Mouse (Mus musculus): ENCODE measurements around the gene Gm8890. TPM values are rescaled to one million over a fixed set of nuclear protein-coding genes. Genes with fewer than 3 reads are reported as not detected.

Gene Gm8890
- polyA plus RNA-seq (2012; rRNA removed): not detected in 2 replicates

DNA sequence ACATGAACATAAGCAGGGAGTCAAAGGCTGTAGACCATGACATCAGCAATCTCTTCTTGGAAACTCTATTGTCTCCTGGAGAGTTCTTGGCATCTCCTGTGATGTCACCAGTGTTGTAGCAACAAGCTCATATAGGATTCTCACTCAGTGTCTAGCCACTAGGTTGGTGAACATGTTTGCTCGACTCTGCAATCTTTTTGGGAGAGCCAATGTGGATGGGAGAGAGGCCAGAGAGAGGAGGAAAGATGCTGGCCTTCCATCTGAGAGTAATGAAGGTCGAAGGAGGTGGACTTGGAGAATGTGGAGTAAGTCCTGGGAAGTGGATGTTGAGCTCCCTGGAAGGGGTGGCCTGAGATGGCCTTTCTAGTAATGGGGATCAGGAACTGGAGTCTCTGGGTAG lies at the start of gene Gm8890:
Gene Gm8890, plus strand, starts transcription at position 301 of the 400 bp plus-strand sequence.

Other genes with a start within 250 kb of the Gm8890 start
- not detected in 2 replicates for gene Gm8879, start 128.4 kb upstream of the Gm8890 start, polyA plus RNA-seq (2012; rRNA removed)
- not detected in 2 replicates for gene Gm5861, start 73.0 kb upstream of the Gm8890 start, polyA plus RNA-seq (2012; rRNA removed)
- gene Speer1, start 85.5 kb downstream of the Gm8890 start, polyA plus RNA-seq (2012; rRNA removed): not detected in 2 replicates
- gene Gm8897, start 160.4 kb downstream of the Gm8890 start, polyA plus RNA-seq (2012; rRNA removed): not detected in 2 replicates
- not detected in 2 replicates for gene Gm8906, start 246.7 kb downstream of the Gm8890 start, polyA plus RNA-seq (2012; rRNA removed)